Mouse (Mus musculus) MEL-GATA-1-ER (cell line): ENCODE data around the gene Dcakd.

ENCODE experiments used
- DNase-seq: peaks from one replicate; pipeline ENCODE4 v3.0.0-alpha.2; 2012; ENCODE audit warnings: low read depth; ENCODE audit errors: extremely low read depth

Gene Dcakd

GRCm38 (mm10) chr11:103006286-103007000 lies 21.7 kb downstream of the Dcakd start:
- no peak for DNase-seq

DNA sequence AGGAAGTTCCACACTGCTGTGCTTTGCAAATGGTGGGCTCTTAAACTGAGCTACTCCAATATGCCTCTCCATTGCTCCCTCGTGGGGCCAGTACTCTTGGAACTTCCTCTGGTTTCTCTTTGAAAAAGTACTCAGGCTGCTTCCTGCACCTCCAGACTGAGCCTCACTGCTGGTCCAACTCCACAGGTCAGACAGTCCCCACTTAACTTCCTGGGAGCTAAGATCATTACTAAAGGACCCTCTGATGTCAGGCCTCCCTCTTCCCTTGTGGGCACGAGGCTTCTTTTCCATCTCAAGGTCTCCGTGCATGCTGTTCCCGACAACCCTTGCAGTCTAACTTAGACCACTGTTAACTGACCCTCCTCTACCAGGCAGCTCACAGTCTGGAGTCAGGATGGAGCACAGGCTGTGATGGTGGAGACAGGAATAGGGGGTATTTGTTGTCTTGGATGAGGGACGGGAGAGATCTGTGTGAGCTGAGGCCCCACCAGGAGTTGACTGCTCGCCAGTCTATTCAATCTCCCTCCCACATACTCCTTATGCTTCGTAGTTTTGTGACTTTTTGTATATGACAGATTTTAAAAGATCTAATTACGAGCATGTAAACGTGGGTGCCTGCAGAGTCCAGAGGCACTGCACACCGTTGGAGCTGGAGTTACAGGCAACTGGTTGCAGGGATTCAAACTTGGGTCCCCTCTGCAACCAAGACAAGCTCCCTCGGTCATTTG lies 22.7 kb downstream of the Dcakd start:
- no peak for DNase-seq

- no peak for DNase-seq
Observed at GRCm38 (mm10) chr11:103004852-103005251, 23.3 kb downstream of the Dcakd start.

- DNase-seq: no peak
Observed at GRCm38 (mm10) chr11:103003210-103003609, 24.9 kb downstream of the Dcakd start.

DNA sequence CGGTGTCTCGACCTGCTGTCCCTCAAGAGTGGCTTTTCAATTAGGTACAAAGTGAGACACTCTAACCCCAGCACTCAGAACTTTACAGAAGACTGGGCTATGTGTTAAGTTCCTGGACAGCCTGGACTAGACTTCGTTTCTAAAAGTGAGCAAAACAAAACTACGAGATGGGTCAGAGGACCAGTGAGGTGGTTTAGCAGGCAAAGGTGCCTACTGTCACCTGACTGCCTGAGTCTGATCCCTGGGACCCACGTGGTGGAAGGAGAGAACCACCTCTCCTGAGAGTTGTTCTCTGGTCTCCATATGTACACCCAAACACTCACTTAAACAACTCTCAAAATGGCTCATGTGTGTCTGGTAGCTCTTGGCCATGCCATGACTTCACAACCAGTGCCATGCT lies 27.1 kb downstream of the Dcakd start:
- DNase-seq: no peak

DNA sequence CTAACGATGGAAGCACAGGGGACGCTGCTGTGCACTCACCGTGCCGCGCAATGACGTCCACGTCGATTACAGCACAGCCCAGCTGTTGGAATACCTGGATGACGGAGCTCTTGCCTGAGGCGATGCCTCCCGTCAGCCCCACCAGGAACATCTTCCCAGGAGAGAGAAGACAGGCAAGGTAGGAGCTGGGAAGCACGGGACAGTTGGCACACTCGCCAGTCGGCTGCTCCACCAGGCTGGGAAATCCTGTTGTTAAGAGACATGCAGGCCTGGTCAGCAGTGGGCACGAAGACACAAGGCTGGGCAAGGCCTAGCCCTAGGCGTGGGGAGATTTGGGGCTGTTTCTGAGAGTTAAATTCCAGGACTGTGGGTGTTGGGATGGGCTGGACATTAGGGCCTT lies 28.0 kb downstream of the Dcakd start:
- no peak for DNase-seq

GRCm38 (mm10) chr11:102999317-102999970 lies 28.7 kb downstream of the Dcakd start:
- no peak for DNase-seq

GRCm38 (mm10) chr11:102998577-102999316 lies 29.4 kb downstream of the Dcakd start:
- peak; percentile 84 for DNase-seq

DNA sequence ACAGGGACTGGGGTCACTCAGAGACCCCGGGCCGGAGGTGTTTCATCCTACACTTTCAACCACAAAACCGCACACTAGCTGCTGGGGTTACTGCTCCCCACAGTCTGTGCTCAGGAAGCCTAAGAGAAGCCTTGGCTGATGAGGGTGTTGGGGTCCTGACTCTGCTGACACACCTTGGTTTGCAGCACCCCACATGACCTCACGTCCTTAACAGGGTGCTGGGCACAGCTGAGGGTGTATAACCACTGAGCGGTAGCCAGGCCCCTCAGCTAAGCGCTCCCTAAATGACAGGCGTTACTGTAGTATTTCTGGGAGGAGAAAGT lies 29.9 kb downstream of the Dcakd start:
- DNase-seq: no peak

DNA sequence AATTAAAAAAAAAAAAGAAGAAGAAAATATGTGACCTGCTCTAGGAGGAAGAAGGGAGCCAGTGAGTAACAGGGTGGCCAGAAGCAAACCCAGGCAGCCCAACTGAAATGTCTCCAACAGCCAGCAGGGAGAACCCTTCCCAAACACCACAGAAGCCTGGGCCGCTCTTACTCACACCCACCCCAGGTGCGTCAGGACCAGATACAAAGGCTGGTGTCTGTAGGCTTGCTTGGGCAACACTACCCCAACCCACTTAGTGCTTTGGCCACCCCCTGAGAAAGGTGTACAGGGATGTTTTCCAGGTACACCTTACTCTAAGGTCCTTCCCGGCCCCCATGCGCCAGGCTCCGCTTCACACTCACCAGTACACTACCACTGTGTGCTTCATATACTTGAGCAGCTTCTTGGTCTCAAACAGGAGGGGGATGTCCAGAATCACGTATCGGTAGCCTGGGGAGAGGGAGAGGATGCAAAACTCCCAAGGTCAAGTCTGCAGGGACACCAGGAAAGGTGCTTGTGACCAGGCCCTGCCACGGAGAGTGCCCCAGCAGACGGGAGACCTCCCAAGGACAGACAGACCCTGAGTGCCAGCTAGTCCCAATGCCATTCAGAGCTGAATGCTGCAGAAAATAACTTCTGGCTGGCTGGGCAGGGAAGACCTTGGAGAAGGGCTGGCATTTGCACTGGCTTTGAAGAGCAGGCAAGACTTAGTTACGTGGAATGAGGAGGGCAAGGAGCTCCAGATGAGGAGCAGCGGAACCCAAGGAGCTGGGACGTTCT lies 31.0 kb downstream of the Dcakd start:
- DNase-seq: no peak

GRCm38 (mm10) chr11:102996385-102996784 lies 31.7 kb downstream of the Dcakd start:
- no peak for DNase-seq

DNA sequence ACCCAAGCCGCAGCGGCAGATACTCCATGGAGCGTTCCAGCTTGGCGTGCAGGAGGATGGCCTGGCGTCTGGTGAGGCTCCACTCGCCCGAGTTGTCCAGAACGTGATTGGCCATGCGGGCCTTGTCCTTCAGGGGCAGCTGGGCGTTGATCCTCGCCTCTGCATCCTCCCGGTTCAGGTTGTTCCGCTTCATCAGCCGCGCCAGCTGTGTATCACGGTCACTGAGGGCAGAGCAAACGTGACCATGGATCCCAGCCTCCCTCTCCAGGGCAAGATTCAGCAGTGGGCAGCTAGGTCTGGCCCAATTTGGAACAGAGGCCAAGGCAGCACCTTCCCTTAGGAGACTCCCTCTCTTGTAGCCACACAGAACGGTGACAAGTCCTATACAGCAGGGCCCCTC lies 33.2 kb downstream of the Dcakd start:
- no peak for DNase-seq

DNA sequence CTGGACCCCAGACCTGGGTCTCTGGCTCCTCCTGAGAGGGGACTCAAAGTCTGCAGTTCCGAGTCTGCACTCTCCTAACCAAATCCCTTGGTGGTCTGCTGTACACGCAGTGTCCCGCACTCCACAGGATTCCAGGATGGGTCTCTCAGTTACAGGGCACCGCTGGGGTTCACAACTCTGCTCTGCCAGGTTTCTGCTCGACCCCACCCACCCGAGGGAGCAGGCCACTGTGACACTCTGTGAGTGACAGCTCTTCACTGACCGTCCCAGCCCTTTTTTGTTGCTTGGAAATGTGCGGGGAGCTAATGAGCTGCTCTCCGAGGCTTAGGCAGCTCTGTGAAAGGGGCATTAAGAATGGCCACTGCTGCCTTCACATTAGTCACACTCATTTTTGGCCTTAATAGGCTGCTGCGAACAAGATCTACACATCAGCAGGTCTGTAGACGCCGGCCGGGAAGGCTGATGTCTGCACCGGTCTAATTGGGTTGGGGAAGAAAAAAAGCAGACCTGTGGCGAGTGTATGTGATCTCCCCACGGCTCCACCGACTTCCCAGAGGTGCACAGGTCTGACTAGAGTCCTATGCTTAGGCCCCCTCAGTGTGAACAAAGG lies 34.6 kb downstream of the Dcakd start:
- DNase-seq: no peak

DNA sequence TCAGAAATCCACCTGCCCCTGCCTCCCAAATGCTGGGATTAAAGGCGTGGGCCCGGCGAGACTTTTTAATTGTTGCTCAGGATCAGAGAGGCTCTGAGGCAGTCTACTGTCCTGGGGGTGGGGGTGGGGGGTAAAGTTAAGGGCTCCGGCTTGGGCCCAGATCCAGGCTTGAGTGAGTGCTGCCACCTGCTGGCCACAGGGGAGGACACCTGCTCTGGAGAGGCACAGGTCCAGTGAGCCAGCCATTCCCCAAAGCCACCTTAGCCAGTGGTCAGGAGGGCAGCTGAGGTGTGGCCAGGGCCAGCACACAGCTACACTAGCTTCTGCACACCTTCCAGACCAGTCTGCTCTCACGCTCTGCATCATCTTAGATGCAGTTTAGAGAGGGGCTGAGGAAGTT lies 35.2 kb downstream of the Dcakd start:
- no peak for DNase-seq

DNA sequence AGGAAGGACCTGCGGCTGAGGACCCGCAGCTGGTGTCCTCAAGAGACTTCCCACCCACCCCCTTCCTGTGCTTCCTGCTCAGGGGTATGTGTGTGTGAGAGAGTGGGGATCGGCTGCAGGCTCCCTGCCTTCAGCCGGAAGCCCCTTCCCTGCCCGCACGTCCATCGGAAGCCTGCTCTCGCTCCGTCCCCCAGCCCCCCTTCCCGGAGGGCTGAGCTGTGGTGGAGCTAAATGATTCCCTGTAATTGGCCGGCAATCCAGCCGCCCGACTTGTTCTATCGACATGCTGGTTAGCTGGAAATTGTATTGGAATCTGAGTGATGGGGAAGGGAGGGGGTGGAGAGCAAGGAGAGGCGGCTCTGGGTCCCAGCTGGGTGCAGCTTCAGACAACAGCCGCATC lies 36.5 kb downstream of the Dcakd start:
- DNase-seq: no peak

DNA sequence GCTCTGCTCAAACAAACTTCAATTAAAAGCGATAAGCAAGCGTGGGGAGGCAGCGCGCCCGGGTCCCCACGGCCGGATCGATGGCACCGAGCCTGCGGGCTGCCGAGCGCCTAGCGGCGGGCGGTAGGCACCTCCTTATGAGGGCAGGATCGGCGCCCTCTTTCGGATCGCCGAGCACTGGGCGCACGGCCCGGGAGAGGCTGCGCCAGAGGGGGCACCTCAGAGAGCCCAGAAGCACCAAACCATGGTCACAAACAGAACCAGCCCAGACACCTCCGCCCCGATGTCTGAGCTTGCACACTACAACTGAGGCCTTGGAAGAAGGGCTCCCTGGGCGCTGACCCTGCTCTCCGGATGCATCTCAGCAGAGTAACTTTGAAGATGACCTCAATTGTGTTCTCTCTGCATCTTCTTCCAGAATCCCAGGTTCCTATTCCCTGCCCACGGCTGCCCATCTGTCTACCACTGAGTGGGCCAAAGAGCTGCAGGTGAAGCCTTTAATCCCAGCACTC lies 37.9 kb downstream of the Dcakd start:
- no peak for DNase-seq

DNA sequence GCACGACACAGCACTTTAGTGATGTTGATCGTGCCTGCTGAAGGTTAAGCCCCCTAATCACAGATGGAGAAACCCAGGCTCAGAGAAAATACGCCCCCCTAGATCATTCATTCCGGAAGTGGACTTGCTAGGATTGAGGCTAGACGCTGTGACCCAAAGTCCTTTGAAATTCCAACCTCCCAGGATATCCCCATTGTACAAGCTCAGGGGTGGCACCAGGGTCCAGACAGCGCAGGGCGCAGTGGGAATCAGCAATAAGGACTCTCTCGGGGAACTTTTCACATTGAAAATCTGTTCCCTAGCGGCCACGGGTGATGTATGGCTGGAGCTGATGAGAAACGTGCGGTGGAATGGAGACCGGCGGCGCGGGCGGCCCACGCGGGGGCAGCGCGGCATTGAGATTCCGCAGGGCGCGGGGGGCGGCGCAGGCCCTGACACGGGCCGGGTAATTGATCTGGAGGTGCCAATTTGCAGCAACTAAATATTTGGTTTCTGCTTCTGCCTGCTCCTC lies 38.4 kb downstream of the Dcakd start:
- no peak for DNase-seq

DNA sequence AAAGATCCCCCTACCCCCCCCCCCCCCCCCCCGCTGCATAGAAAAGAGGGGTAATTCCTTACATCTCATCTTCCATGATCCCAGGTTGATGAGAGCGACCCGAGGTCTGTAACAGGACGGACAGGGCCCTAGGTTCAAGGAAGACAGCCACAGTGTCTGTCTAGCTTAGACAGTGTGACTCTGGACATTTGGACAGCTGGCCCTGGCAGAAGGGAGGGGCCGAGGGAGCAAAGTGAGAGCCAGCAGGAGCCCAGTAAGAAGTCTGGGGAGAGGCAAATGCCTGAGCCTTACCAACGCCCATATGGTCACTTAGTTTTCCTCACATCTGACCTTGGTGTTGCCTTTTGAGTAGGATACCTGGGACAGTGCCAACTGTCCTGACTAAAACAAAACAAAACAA lies 43.0 kb downstream of the Dcakd start:
- DNase-seq: no peak

GRCm38 (mm10) chr11:102984615-102985014 lies 43.5 kb downstream of the Dcakd start:
- no peak for DNase-seq

DNA sequence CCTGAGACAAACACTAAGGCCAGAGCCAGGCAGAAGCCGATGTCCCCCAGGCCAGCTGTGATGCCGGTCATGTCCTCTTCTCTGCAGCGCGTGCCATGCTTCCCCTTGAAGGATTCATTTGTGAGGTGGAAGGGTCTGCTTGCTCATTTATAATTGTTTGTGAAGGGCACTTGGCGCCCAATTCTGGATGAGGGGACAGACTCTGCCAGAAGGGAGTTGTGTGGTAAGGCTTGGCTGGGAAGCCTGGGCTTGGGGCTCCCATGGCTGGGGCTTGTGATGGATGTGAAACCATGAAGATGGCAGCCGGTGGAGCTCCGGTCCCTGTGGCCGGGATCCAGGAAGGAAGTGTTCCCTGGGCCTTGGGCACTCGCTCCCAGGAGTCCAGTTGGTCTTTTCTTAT lies 44.0 kb downstream of the Dcakd start:
- DNase-seq: no peak
